Mouse (Mus musculus) thymus, postnatal 0 days (tissue): ENCODE measurements around the gene AI661453. TPM values are rescaled to one million over a fixed set of nuclear protein-coding genes. Genes with fewer than 3 reads are reported as not detected.

ENCODE experiments used
- DNase-seq: peaks from one replicate; pipeline ENCODE4 v3.0.0-alpha.2; 2015; ENCODE audit warnings: low spot score
- polyA plus RNA-seq: library from polyadenylated mRNA; unstranded; fragments of >200 nt; fragmentation: Nextera tagmentation; extraction: Ambion mirVana; gene quantifications from 2 replicates; pipeline ENCODE4 v1.2.1, GENCODE M21; 2015

Gene AI661453
- polyA plus RNA-seq, 1 experiment from 2014 or later = 0.53 TPM

- no peak for DNase-seq
Observed at GRCm38 (mm10) chr17:47465016-47465415, 28.6 kb downstream of the AI661453 start.

DNA sequence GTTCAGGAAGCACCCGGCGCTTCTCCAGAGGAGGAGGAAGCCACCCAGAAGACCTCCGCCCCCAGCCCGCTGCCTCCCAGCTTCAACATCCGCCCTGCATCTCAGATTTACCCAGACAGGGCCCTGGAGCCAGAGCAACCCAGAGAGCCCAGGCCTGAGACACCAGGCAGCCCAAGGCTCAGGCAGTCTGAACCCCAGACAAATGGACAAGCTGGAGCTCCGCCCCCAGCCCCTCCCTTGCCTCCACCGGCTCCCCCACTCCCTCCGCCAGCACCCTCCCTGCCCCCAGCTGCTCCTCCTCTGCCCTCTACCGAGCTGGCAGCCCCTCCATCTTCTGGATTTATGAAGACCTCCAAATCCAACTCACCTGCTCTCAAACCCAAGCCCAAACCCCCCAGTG, 29.9 kb downstream of the AI661453 start:
- DNase-seq = no peak

- no peak for DNase-seq
Observed at GRCm38 (mm10) chr17:47467659-47468058, 31.2 kb downstream of the AI661453 start.

GRCm38 (mm10) chr17:47468063-47468462, 31.6 kb downstream of the AI661453 start:
- no peak for DNase-seq

DNA sequence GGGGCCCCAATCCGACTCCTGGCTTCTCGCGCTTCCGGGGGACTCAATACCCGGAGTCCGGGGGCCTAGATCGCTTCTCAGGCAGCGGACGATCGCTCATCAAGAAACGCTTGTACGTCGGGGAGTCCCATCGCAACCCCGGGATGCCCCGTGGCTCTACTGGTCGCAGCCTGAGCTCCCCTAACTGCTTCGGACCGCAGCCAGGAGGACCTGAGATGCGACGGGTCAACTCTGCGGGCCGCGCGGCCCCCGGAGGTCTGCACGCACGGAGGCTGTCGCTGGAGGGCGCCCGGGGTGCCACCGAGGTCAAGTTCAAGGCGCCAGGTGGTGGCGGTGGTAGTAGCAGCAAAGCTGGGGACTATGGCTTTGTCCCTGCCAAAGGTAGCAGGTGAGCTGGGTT, 32.1 kb downstream of the AI661453 start:
- peak; percentile 31 for DNase-seq

DNA sequence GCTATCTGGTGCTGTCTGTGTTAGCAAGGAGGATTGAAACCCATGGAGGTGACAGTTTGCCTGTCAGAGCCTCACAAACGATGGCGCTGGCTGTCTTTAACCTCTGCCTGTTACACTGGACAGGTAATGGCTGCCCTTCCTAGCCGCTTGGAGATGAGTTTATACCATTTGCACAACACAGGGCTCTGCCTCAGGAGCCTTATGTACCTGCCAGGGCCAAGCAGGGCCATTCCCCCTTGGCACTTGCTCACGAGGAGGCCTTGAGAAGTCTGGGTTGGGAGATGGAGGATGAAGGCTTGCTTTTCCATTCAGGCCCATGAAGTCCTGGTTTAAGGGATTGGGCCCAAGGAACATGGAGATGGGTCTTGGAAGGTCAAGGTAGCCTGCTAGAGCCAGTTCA, 33.2 kb downstream of the AI661453 start:
- no peak for DNase-seq

DNA sequence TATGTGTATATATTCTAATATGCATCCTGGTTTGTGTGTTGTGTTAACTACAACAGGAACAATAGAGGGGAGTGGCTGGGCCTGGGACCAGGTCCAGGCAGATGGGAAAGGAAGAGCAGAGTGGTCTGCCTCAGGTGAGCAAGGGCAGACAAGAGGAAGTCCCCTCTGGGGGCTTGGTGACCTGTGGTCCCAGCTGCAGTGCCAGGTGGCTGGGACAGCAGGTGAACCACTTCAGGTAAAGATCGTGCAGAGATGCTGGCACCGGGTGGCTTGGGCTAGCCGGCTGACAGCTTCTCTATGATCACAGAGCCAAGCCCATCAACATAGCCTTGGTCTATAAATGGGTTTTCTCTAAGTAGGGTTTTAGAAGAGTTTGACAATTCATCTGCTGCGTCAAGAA, 33.7 kb downstream of the AI661453 start:
- no peak for DNase-seq

DNA sequence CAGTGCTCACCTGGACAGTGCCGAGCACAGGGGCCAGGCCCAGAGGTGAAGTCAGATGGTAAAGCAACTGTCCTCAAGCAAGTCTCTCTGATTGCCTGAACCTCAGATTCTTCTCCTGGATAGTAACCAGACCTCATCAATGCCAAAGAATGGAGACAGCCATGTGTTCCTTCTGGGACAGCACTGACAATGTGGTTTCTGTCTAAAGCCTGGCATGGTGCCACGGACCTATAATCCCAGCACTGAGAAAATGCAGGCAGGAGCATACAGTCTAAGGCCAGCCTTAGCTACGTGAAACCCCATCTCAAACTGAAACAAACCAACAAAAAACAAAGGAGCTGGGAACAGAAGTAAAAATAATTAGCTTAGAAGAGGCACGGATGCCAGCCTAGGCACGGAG, 34.3 kb downstream of the AI661453 start:
- no peak for DNase-seq

DNA sequence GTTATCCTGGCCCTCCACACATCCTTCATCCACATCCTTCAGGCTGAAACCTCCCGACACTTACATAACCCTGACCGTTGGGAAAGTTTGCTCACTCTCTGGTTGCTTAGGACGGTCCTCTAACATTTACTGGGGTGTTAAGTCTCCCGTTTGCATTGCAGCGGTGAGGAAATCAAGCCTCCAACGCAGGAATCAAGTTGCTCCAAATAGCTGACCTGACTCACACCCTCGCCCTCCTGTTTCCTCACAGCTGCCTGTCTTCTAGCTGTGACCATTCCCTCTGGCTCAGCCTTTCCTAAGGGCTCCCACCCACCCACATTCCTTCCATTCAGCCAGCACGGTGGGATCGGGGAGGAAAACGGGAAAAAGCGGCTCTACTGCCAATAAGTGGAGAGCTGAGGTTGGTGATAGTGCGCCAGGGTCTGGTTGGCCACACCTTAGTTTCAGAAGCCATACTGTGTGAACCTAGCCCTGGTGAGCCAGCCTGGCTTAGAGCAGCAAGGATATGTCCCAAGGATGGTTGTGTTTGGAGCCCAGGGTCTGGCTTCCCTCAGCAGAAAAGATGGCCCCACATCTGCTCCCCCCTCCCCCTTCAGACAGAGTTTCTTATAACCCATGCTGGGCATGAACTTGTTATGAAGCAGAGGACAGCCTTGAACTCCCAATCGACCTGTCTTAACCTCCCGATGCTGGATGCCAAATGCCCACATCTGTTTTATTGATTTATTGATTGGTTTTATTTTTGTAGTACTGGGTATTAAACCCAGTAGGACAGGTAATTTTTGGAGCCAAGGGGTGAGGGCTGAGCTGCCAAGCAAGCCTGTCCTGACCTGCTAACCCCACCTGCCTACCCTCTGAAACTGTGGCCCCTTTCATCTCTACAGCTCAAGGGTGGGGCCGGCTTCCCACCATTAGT, 36.3 kb downstream of the AI661453 start:
- DNase-seq = no peak

DNA sequence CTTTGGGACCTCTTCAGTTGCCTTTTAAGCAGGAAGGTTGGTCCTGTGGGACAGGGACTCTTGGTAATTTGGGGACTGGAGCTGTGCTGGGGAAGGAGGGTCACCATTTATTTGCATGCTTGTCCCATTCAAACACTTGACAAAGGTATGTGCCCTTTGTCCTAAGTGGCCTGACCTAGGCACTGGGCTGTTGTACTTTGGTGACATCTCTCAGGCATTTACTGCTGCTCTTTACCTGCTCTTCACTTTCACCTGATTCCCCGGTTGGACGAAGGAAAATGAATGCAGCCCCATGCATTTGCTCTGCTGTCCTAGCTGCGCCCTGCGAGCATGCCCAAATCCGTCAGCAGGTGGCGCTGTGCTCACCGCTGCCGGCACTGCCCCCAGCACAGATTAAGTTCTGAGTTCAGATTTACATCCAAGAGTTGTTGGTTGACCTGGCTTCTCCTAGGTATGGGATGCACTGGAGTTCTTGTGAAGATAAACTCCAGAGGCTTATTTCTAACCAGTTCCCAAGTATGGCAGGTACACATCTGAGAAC, 37.1 kb downstream of the AI661453 start:
- peak; percentile 70 for DNase-seq

GRCm38 (mm10) chr17:47474250-47474649, 37.8 kb downstream of the AI661453 start:
- DNase-seq = no peak

DNA sequence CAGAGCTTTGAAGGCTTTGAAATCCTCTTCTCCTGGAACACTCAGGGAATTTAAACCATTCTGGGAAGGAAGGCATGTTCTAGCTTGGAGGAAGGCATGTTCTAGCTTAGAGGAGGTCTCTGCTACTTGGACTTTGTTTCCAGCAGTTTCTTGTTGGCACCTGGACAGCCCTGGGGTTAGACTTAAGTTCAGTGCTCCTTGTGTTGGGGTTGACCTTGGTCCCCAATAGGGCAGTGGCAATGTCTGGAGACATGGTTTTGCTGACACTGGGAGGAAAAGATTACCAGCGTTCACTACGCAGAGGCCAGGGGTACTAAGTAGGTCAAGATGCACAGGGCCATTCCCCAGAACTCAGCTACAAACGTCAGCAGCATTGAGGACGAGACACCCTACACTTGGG, 38.8 kb downstream of the AI661453 start:
- no peak for DNase-seq

DNA sequence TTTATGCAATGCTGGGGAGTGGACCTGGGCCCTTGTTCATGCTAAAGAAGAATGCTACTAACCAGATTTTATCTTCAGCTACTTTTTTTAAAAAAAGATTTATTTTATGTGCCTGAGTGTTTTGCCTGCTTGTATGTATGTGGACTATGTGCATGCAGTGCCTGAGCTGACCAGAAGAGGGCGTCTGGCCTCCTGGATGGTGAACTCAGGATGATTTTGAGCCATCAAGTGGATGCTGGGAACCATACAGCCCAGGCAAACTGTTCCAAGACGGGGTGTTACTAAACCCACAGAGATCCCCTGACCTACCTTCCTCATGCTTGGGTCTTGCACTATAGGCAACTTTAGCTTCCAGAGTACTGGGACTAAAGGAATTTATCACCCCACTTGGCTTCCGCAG, 39.3 kb downstream of the AI661453 start:
- peak; percentile 37 for DNase-seq

- DNase-seq = no peak
Observed at GRCm38 (mm10) chr17:47479887-47480286, 43.5 kb downstream of the AI661453 start.

DNA sequence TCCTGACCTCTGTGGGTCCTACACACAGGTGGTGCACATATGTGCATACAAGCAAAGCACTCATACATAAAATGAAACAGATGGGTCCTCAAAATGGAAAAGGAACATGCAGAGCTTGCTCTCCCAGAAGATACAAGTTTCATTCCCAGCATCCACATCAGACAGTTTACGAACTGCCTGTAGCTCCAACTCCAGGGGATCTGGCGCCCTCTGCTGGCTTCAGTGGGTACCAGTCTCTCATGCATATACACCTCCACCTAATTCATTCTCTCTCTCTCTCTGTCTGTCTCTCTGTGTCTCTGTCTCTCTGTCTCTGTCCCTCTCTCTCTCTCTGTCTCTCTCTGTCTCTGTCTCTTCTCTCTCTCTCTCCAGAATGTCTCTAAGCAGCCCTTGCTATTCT, 46.0 kb downstream of the AI661453 start:
- peak; percentile 75 for DNase-seq

DNA sequence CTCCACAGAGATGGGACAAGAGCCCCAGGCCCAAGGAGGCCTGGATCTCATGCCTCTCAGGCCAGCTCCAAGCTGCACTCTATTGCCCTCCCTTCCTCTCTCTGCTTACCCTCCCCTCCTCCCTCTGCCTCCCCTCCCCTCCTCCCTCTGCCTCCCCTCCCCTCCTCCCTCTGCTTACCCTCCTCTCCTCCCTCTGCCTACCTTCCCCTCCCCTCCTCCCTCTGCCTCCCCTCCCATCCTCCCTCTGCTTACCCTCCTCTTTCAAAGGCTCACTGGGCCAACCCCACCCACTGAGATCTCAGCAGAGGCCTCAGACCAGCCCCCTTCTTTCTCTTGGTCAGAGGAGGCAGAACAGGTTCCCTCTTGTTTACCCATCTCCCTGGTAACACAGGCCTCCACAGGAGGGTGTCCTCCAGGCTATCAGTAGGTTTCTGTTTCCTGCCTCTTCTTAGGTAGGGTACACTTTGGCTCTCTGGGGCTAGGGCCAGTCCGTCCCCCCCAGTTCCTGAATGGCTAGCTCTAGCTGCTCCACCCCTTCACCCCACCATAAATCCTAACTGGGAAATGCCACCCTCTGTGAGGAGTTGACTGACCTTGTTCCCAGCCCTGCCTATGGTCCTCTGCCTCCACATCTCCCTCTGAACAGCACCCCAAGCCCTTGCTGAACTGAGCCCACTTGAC, 48.0 kb downstream of the AI661453 start:
- no peak for DNase-seq

- no peak for DNase-seq
Observed at GRCm38 (mm10) chr17:47484993-47485392, 48.6 kb downstream of the AI661453 start.

- DNase-seq = no peak
Observed at GRCm38 (mm10) chr17:47485791-47486190, 49.4 kb downstream of the AI661453 start.

DNA sequence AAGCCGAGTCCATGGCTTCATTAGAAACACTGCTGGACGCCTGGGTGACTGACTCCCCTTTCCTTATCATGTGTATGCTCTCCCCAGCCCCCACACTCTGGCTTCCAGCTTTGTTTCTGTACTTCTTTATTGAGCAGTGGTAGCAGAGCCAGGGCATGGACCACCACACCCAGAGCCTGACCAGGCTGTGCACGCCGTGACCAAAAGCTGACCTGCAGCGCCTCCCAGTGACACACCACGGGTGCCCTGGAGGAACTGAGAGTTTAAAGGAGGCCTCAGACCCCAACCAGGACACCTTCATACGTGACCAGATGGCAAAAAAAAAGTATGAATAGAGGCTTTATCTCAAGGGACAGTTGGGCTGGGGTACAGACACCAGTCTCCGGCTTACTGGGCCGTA, 54.4 kb downstream of the AI661453 start:
- no peak for DNase-seq

GRCm38 (mm10) chr17:47492731-47493130, 56.3 kb downstream of the AI661453 start:
- DNase-seq = no peak

GRCm38 (mm10) chr17:47493653-47494052, 57.2 kb downstream of the AI661453 start:
- no peak for DNase-seq

- no peak for DNase-seq
Observed at GRCm38 (mm10) chr17:47494132-47494531, 57.7 kb downstream of the AI661453 start.
